Mouse (Mus musculus) small intestine, adult 2 months (tissue): ENCODE data around the gene Chrna4.

Experiments
- CTCF ChIP-seq: fragments of 200-500 bp; IDR thresholded peaks from 2 replicates; pipeline ENCODE4 v1.5.1; 2012; ENCODE audit warnings: low read depth, mild to moderate bottlenecking, control low read depth, inconsistent platforms, low read length, moderate library complexity, mixed read lengths; ENCODE audit not compliant: insufficient replicate concordance, insufficient read length; ENCODE audit errors: extremely low read depth
- POLR2A ChIP-seq: fragments of 200-500 bp; IDR thresholded peaks from 2 replicates; pipeline ENCODE4 v1.6.1; 2012; ENCODE audit warnings: low read depth, mild to moderate bottlenecking, control low read depth, inconsistent platforms, low read length, moderate library complexity

DNA sequence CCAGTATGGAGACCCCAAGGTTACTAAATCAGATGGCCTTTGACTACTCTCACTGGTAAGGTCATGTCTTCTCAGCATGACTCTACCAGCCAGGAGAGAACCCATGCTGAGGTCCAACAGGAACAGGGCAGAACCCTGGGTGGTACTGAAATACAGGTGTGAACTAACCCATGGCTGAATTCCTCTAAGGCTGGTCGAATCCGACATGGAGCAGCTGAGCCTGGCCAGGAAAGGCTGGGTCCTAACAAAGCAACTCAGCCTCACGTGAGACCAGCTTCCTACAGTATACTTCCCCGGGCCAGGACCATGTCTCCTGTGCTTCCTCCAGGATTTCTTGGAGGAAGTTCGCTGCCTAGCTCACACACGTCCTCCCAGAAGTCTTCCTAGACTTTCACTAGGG is 6.8 kb downstream of the Chrna4 start:
- TF ChIP-seq CTCF: no peak
- TF ChIP-seq POLR2A: no peak
